Mouse (Mus musculus): ENCODE results near the gene Zbtb18.

DNA sequence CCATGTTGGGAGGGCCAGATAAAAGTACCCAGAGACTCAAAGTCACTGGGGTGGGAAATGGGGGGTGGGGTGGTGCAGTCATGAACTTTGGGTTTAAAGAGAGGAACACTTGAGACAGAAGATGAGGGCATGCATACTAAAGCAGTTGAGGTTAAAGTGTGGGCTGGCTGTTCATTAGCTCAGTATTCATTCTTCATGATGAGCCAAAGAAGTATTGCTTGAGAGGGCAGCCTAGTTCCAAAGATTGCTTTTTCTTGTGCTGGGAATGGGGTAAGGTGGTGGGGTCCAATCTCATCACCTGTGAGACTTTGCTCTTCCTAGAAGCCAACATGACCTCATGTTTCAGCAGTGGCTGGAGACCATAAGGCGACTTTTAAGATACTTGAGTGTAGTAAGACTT is 44.7 kb upstream of the Zbtb18 start:
- TF ChIP-seq EP300 (IDR thresholded peaks at IDR 0.05; ENCODE audit: low read depth) (no peak), CTCF (IDR thresholded peaks at IDR 0.05; ENCODE audit: low read depth) (no peak)
